Mouse (Mus musculus) monocyte, adult 2 months (primary cell): Measurements from ENCODE around the gene Arhgef3.

Experiments
- DNase-seq, 2 experiments: peaks; one replicate each; pipeline ENCODE4 v3.0.0; 2022; ENCODE audit warnings: low spot score in 2 of 2, low read depth in 1 of 2

The Arhgef3 gene

DNA sequence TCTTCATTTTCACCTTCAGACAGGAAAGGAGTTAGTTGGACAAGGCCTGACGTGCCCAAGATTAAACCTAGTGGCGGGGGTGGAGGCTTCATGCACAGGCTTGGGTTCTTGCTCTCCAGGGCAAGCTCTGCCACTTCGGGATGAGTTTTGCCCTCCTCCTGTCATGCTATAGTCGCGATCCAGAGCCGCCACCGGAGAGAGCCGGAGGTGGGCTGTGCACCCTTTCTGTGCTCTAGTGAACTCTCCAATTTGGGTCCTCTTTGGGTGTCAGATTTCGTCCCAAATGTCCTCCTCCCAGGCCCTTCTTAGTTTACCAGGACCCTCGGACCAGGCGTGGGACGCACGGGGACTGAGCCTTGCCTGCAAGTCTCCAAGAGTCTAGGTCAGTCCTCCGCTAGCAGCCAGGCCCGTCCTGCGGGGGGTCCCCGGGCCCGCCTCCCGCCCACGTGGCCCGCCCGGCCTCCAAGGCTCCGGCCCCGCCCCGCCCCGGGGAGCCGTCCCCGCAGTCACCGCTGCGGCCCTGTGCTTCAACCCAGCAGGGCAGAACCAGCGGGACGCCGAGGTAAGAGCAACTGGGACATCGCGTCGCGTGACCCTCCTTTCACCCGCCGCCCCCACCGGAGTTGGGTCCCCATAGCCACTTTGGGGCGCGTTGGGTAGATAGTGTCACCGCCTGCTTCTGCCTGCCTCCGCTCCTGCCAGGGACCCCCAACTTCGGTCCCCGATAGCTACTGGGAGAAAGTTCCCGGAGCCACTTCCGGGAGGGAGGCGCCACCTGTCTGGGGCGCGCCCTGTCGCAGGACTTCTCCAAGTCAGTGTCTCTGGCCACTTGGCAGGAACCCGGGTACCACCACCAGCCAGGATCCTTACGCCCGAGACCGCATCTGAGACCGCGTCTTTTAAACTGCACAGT lies at the start of gene Arhgef3:
Gene Arhgef3, plus strand, starts transcription at position 538 of the 913 bp plus-strand sequence.
- no peak for DNase-seq

DNA sequence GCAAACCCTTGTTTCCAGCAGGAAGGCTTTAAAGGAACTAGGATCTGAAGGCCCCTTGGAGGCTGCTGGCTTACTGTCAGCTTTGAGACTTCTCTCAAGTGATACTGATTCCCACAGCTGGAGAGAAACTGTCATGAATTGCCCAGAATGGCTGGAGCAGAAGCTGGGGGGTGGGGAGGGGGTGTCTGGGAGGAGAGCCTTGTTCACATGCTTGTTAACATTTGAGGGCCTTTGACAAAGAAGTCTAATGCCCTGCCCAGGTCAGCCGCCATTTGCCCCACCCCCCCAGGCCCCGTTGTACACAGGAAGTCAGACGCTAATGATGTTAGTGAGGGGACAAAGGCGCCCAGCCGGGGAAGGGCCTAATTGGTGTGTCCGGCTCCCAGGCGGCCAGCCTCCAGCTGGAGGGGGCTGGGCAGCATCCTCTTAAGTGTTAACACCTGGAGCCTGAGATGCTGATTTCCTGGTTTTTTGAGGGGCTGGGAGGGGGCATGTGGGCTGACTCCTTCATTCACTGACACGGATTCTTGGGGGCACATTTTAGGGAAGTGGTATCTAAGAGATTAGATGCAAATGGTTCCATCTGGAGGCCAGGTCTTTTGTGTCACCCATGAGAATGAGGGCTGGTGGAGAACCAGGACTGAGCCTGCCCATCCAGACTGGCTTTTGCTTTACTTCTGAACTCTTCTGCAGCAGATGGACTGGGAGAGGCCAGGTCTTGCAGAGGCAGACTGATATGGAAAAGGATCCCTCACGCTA lies 48.3 kb upstream of the Arhgef3 start:
- DNase-seq: no peak

DNA sequence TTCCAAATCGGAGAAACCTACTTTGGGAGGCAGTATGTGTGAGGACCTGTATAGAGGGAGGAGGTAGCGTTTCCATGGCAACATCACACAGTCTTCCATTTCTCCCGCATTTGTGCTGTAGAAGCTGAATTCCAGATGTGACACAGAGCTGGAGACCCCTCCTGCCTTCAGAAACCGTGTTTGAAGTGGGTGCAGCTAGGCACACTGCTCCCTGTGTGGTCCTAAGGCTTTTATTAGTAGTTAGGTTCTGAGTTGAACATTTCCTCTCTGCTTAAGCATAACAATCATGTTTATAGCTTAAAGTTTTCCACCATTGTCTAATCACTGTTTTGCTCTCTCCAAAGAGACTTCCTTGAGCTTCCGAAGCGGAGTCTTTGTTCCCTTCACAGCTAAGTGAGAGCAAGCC lies 46.8 kb upstream of the Arhgef3 start:
- no peak for DNase-seq

DNA sequence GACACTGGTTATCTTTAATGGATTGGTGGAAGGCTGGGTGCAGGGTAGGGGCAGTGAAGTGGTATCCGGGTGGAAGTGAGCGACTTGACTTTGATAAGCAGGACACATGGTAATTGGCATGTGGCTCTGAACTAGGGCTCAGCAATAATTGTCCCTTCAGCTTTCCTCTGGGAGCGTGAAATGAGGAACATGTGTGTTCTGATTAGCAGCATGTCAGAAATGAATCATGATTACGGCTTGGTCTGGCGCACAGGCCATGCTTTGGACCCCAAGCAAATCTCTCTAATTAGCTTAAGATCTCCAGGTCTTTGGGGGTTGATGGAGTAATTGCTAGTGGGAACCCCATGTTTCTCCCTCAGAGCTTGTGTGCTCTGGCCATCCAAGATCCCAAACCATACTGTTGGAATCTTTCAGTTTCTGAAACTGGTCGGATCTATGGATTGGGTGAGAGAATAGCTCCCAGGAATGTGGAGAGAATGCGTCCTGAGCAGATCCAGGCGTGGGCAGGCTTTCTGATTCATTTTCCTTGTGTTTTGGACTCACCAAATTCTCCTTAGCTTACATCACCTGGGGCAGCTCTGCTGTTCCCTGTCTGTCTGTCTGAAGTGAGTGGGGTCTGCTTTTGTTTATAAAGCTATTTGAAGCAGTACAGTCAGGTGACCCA lies 45.1 kb upstream of the Arhgef3 start:
- DNase-seq: no peak

DNA sequence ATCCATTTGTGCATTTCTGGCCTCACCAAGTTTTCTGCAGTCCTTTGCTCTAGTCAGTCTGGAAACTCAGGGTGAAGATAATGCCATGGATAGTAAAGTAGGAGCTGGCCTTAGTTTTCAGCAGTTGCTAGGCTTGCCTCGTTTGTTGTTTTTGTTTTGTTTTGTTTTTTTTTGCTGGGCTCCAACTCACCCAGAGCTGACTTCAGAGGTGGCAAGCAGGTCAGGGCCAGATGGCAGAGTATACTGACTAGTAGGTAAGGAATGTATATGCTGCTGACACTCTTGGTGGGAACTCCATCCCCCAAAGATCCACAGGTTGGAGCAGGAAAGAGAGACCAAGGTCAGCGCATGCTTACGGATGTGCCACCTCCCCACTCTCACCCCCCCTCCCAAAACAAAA lies 44.6 kb upstream of the Arhgef3 start:
- no peak for DNase-seq

DNA sequence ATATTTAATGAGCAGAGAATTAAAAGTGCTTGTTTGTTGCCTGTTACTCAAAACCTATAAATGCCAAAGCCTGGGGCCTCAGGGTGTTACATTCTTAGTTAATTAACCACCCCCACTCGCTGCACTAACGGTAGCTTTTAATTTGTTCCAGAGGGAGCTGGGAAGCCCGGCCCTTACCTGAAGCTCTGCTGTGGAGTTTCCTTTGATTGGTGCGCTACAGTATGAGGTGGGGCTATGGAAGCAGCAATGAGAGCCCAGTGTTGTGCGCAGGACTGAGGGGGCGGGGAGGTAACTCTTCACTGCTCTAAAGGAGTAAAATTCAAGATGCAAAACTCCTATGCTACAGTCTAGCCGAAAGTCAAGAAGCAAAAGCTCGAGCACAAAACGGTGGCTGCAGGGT lies 43.9 kb upstream of the Arhgef3 start:
- no peak for DNase-seq

DNA sequence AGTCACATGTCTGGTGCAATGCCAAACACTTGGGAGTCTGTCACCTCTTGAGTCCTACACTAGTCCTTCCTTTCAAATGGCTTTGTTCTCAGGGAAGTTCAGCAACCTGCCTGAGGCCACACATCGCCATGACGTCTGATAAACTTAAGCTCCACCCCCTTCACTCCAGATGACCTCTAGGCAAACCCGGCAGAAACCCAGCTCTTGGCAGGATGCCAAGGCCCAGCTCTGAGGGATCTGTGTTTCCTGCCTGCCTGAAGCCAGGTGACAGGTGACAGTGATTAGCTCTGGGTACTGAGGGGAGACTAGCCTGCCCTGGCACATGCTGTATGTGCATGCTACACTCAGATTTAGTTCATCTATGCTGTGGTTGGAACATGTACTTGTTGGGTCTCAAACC lies 42.7 kb upstream of the Arhgef3 start:
- DNase-seq: no peak

DNA sequence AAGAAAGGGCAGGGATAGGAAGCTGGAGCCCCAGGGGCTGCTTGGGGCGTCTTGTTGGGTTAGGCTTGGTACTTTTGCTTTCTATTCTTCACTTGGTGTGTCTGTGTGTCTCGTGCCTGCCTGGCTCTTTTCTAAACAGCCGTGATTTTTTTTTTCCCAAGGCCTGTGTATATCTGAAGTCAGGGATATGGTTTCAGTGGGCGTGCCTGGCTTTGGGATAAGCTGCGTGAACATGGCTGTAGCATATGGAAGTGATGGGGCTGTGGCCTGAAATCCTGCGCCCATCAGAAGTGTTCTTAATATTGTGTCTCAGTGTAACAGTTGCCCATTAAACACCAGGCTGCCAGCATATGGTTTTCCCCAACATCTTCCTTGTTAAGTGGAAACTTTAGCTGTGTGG lies 39.6 kb upstream of the Arhgef3 start:
- DNase-seq: no peak

DNA sequence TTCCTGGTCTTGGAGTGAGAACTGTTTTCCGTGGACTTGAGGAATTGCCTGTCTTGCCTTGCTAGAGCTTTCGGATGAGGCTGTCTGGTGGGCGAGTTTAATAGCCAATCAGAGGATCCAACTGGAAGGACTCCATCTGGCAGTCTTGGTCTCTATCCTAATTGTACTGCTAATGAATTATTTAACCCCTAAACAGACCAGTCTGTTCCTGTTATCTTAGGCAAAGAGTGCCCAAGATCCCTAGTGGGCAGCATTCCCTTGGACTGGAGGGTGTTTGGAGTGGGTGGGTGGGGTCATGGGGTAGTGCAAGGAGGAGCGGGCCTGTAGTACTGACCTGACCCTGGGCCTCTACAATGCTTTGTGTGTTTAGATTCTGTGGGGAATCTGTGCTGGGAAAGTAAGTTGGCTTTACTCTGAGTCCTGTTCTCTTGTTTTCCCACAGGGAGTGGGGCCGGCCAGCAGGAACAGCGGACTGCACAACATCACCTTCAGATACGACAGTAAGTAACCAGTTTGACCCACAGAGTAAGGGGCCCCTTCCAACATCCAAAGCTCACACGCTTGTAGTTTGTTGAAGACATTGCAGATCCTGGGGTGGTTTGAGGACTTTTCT lies 38.7 kb upstream of the Arhgef3 start:
- no peak for DNase-seq

DNA sequence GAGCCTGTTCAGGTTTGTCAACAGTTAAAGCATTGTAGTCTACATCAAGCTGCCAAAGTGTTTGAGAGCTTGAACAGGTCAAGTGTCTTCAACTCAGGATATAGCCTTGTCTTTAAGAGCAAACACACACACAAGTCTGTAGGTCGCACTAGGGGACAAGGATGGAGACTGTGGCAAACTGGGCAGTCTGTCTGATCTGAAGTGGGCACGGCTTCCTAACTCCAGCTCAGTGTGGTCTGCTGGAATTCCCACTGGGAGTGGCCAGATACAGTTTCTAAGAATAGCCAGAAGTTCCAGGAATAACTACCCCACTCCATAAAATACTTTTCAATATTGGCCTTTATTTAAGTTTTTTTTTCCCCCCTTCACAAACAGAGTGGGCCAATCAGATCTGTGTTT lies 38.2 kb upstream of the Arhgef3 start:
- DNase-seq: no peak

DNA sequence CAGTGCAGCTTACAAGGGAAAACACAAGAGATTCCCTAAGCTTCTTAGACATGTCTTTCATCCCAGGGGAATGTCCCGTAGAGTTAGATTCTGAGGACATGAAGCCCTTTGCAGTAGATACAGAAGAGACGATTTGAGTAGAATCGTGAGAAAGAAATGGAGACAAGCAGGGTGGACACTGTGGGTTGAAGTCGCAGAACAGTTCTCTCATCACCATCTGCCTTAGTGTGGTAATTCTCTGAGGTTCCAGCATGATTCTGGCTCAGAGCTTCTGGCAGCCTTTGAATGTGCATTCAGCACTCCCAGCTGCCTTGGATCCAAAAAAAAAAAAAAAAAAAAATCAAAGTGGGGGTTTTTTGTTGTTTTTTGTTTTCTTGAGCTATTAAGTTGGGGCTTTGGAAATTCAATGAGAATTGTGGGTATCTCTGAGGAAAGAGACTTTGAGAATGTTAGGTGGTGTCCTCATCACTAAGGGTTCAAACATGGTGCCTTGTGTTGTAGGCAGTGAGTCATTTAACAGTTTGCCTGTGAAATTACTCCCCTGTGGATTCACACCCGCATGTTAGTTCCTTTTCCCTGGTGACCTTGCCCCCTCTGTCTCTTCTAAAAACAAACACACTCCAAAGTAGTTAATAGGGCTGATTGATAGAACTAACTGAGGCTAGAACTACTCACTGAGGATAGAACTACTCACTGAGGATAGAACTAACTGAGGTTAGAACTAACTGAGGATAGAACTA lies 33.0 kb upstream of the Arhgef3 start:
- DNase-seq: no peak

DNA sequence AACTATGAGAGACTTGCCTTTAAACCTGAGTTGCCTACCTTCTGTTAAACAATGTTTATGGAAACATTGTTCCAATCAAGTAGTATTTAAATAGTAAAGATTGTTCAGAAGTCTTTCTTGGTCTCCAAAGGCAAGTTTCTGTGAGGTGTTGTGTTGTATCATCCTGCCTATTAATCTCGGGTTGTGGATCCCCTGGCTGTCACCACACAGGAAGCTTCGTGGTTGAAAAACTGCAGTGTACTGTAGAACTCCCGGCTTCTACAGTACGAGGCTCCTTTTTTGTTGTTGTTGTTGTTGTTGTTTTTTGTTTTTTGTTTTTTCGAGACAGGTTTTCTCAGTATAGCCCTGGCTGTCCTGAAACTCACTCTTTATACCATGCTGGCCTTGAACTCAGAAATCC lies 29.2 kb upstream of the Arhgef3 start:
- no peak for DNase-seq

DNA sequence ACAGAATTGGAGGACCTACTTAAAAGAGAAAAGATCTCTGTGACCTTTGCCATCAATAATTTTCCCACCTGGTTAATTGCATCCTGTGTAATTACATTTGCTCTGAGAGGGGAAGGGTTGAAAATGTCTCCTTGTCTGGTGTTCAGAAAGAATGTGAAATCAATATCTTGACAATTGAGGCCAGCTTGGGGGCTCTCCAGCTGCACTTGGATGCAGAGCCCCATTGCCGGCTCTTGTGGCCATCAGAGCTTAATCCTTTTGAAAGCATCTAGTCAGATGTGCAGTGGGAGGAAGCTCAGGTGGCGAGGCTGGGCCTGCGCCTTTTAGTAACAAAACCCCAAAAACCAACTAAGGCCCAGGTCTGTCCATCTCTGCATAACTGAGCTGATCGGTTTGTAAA lies 28.7 kb upstream of the Arhgef3 start:
- DNase-seq: no peak

DNA sequence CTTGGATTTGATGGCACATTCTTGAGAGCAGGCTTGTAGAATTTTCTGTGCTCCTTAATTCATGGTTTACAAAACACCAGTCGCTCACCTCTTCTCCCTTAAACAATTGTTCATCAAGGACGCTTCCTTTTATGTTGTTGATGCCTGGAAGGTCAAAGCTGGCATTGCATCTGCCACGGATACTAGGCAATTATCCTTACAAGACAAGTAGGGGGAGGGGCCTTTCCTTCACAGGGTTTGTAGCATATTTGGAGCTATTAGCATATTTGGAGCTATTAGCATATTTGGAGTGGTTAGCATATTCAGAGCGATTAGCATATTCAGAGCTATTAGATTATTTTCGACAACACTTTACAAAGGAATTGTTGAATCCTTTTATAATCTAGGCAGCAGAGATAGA lies 20.5 kb upstream of the Arhgef3 start:
- no peak for DNase-seq

DNA sequence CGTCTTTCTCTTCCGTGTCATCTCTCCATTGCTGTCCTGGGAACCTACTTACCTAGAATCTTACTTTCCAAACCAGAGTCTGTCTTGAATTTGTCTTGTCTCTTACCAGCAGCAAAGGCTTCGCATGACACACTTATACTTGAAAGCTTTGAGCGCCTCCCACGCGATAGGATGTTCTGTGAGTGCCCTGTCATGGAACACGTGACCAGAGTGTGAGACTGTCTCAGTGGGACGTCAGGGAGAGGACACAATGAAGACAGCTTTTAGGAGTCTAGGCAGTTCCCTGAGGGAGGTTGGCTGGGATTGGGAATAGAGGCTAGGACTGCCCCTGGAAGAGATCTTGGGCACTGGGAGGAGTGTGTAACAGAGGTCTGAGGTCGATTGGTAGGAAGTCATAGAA lies 18.6 kb upstream of the Arhgef3 start:
- no peak for DNase-seq

DNA sequence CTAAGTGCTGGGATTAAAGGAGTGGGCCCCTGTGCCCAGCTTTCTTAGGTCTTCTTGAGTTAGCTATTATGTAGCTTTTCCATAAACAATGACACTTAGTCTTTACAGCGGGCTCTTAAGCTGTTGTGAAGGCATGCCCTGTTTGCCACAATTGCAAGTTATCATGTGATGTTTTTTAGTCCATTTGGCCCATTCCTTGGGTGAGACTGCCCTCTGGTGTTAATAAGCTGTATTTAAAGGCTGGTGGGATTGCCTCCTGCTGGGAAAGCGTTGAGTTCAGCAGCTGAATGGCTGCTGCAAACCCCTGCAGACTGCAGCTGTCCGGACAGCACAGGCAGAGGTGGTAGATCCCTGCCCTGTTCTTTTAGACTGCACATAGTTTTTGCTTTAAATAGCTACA lies 17.9 kb upstream of the Arhgef3 start:
- DNase-seq: peak in 1 of 2 experiments; percentile 41

DNA sequence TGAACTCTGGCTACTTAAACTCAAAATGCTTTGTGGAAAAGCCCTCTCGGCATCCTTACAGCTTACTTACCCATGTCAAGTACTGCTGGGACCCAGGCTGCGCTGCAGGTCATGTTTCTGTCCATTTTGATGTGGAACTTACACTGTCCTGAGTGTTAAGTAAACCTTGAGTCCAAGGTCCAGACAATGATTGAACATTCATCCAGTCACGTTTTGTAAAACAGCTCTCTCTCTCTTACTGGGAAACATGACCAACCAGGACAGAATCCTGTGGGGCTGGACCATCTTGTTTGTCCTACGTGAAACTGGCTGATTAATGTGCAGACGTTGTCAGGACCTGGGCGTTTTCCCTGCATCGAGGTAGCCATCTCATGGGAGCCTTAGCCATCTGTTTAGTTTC lies 13.0 kb upstream of the Arhgef3 start:
- DNase-seq: no peak

DNA sequence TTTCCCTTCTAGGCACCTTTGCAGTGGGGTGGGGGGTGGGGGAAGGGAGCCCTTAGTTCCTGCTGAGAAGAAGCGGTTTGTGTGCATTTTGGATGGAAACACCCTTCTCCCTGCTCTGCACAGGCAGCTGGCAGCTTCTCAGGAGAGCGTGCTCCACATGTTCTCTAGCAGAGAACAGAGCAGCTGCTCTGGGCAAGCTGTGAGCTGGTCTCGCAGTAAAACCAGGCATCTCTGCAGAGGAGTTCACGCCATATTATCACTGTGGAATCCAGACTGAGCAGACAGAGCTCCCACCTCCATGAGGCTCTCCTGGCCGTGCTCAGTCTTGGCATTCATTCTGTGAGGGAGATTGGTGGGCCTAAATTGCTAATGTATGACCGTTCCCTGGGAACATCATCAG lies 12.0 kb upstream of the Arhgef3 start:
- DNase-seq: no peak

DNA sequence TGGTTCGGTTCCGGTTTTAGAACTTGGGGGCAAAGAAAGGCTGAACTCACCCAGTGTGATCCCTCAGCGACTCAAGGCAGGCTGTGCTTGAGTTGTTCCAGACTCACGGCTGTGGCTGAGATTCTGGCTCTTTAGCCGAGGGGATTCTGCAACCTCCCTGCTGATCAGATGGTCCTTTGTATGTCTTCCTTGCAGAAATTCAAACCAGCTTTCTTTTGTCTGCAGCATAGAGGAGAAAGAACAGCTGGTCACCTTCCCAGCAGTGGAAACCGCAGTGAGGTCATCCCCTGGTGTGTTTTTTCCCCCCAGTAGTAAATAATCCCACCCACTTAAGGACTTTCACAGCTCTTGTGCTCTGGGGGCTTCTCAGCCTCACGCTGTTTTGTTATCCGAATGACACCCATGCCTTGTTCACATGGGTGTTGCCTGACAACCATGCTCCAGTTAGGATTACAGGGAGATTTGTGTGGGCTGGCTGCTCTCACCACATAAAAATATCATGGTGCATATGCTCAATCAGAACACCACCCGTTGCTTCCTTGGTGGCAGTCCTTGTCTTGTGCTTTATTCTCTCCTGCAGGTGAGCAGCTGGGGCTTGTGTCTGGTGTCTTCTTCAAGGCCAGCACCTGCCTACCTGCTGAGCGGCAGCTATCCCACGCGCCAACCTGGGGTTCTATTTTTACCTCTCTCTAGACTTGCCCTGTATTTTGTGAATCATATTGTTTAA lies 8.8 kb upstream of the Arhgef3 start:
- no peak for DNase-seq
